Mouse (Mus musculus) embryo, embryonic 9.5 days (tissue): Measurements from ENCODE around the gene Ddah1.

Source experiments
- DNase-seq: peaks from one replicate; pipeline ENCODE4 v3.0.0-alpha.2; 2017; ENCODE audit errors: extremely low spot score

The Ddah1 gene

DNA sequence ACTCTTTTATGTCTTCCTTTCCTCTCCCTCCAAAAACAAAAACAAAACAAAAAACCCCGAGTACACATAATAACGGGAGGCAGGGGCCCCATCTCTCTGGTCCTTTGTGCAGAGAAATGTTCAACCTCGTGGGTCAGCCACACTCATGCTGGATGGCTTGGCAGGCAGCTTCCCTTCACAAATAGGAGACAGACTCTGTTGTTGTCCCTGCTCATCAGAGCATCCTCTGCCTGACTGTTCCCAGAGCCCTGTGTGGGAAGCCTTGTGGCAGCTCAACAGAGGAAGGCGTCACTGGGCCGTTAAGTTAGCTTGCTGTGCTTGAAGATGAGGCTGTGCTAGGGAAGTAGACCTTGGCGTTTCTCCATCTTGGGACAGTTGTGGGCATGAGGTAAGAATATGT, 58.8 kb downstream of the Ddah1 start:
- no peak for DNase-seq

DNA sequence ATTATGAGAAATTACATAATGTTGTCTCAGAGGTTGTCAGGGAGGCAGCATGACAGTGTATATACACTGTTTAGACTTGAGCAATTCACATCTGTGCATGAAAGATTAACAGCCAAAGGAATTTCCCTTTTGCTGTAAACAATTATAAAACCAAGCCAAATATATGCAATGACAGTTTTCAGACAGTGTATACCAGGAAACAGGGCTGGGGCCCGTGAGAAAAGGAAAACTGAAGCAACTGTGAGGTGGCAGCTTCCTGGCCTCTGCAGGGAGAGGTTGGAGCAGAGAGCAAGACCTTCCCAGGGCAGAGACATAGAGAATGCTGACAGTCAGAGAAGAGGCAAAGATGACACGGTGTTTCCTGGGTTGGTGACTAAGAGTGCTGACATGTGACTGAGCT, 62.0 kb downstream of the Ddah1 start:
- no peak for DNase-seq

- no peak for DNase-seq
These were observed 62.5 kb downstream of the Ddah1 start for GRCm38 (mm10) chr3:145820938-145821337.

GRCm38 (mm10) chr3:145822201-145822600, 63.7 kb downstream of the Ddah1 start:
- no peak for DNase-seq

DNA sequence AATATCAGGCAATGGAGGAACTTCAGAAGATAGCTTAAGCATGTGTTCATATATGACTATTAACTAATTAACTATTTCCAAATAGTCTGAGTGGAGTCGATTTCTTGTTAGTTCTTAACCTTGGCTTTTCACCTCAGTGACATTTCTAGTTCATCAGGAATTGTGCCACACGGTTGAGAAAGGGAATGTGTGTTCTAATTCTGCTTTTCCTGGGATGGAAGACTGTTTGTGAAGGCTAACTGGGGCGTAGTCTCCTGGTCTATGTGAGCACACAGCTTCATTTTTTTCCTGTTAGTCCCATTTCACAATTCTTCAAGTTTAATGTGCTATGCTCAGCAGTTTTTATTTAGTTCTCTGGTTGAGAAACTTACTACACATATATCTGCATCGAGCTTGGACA, 65.2 kb downstream of the Ddah1 start:
- DNase-seq: no peak

DNA sequence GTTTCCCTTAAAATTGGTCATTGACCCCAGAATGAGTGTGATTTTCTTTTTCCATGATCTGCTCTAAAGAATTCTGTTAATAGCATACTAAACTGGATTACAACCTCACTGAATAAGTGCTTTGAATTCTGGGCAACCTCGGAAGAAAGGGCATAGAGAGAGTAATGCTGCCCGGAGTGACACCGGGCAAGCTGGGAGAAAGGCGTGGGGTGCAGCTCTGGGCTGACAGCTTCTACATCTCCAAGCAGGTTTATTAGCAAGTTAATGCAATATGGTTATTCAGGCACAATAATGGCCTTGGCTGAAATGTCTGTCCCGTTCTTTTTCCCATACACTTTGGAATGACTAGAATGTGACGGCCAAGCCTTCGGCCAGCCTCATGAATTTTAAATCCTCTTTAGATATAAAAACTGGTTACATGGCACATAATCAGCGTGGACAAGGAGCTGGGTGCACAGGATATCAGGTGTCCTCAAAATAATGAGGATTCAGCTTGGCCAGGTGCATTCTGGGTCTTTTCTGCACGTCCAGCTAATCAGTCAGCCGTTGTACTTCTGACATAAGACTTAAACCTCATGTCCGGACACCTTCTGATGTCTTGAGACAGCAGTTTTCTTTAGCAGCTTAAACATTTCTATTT, 67.1 kb downstream of the Ddah1 start:
- DNase-seq: no peak

GRCm38 (mm10) chr3:145827191-145828045, 68.9 kb downstream of the Ddah1 start:
- peak; percentile 60 for DNase-seq

GRCm38 (mm10) chr3:145828906-145829305, 70.4 kb downstream of the Ddah1 start:
- no peak for DNase-seq

- no peak for DNase-seq
These were observed 75.6 kb downstream of the Ddah1 start for GRCm38 (mm10) chr3:145833948-145834538.

GRCm38 (mm10) chr3:145838281-145838680, 79.8 kb downstream of the Ddah1 start:
- no peak for DNase-seq

DNA sequence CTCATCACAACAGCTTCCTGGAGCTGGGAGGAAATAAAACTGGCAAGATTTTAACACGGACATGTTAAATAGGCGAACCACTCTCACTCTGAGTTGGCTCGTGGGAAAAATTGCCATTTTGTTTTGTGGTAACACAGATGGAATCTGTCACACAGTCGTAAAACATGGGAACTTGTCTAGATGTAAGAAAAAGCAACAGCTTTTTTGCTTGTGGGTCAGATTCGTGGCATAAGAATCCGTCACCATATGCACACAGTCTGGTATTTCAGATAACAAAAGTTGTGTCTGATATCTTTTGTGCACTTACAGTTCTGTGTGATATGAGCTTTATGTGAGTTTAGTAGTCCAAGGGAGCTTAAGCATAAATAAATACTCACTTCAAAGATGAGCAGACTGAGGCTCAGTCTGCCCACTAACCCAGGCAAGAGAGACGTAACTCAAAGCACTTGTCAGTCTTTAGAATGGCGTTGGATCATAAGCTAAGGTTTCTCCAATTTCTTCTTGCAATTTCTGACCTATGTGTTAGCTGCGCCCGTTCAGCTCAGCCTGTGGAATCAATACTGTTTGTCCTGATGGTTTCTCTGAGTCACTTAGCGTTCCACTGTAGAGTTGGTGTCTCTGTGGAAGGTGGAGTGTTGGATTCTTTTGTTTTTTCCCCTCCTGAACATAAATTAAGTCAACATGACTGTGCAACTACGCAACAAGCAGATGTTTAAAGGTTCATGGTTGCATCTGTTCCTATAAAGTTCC, 83.7 kb downstream of the Ddah1 start:
- DNase-seq: no peak

- no peak for DNase-seq
These were observed 85.4 kb downstream of the Ddah1 start for GRCm38 (mm10) chr3:145843836-145844235.

- DNase-seq: no peak
These were observed 86.4 kb downstream of the Ddah1 start for GRCm38 (mm10) chr3:145844891-145845290.

GRCm38 (mm10) chr3:145846255-145846654, 87.8 kb downstream of the Ddah1 start:
- no peak for DNase-seq

GRCm38 (mm10) chr3:145852041-145852440, 93.6 kb downstream of the Ddah1 start:
- no peak for DNase-seq

DNA sequence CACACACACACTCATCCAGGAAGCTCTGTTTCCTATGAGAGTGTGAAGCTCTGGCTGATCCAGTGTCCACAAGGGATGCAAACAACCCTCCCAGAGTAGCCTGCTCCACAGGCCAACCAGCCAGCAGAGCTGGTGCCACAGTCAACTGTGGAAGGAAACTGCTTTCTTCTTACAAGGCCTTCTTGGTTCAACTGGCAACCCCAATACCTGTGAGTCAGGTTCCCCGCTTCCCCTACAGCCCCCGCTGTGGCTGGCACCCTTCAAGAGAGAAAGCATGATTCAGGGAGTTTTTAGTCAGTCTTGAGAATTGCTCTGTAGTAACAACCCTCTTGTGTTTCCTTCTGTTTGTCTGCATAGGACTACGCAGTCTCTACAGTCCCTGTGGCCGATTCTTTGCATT, 94.3 kb downstream of the Ddah1 start:
- no peak for DNase-seq

DNA sequence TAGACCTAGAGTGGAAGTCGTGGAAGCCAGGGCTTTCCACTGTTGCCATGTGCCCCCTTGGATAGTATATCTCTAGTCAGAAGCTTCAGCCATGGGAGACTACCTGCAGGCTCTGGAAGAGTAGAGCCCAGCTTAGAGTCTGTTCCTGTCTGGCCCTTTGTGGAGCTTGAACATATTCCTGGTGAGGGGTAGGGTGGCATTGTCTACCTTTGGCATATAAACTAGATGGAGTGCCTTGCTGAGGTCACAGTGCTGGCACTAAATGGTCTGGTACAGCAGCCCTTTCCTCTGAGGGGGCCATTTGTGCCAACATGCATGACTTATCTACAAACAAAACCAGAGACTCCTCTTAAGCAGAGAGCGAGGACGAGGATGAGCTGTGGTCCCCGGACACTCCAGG, 95.2 kb downstream of the Ddah1 start:
- DNase-seq: no peak

GRCm38 (mm10) chr3:145854427-145854826, 96.0 kb downstream of the Ddah1 start:
- DNase-seq: no peak

DNA sequence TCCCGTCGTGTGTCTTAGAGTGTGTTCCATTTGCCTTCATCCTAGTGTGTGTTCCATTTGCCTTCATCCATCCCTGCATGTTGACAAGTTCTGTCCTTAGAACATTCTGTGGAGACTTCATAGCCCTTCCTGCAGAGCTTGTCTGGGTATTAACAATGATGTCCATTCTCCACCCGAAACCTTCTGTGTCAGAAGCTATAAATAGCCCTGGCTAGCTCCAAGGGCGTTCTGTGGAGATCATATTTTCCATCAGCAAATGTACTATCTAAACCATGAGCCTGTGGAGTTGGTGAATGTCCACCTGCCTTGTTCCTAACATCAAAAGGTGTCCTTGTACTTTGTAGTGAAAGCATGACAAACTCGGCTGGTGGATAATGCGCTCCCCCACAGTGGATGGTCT, 96.8 kb downstream of the Ddah1 start:
- DNase-seq: no peak

GRCm38 (mm10) chr3:145858388-145858787, 99.9 kb downstream of the Ddah1 start:
- DNase-seq: no peak

GRCm38 (mm10) chr3:145862521-145862920, 104.0 kb downstream of the Ddah1 start:
- no peak for DNase-seq

DNA sequence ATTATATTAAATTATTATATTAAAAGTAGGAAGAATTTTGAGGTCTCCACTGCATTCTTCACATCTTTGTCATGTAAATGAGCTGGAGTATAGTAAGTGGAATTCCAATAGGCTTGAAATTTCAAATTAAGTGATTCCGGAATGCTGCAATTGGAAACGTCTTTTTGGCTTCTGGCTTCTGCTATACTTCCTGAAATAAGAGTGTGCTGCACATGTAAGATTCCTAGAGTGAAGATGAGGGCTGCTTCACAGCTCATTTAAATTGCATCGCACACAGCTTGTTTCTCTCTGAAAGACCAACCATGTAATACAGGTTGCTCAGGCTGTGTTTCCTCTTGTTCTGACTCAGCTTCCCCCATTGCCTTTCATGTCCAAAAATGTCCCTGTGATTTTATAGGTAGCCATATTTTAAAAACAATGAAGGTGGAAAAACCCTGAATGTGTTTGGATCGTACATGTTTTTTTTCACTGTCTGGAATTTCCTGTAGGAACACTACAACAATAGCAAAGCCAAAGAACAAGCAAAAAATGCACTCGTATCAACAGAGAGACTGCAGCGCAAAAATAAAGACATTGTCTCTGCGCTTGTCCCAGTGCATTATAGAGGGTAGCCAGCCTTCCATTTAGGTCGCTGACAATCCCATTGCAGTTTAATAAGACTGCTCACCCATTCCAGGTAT, 105.7 kb downstream of the Ddah1 start:
- DNase-seq: no peak
